Mouse (Mus musculus): ENCODE measurements around the gene Gm29609. TPM values are rescaled to one million over a fixed set of nuclear protein-coding genes. Genes with fewer than 3 reads are reported as not detected.
"Not testable (repeated sequence)": the region's sequence is repeated elsewhere in the genome, so short reads cannot be mapped to it uniquely, and the experiment has no call there.

Gene Gm29609
- polyA plus RNA-seq, 1 experiment from 2014 or later = 1.9 TPM

GRCm38 (mm10) chr5:31218294-31218693, 38.6 kb upstream of the Gm29609 start:
- Histone ChIP-seq H3K36me3 (ENCODE audit: control insufficient read depth, insufficient read depth, low read length) (no peaks in the 10 kb centered on the region), H3K9me3 (ENCODE audit: control insufficient read depth, low read length) (no peaks in the 10 kb centered on the region), H3K27ac (ENCODE audit: low read length) (0 out of 2 replicates have a peak overlapping the region, but pooled peaks have one; percentile 27), H3K9ac (ENCODE audit: low read length) (no peak overlapping the region), H3K4me1 (replicated peaks; ENCODE audit: control insufficient read depth, insufficient read depth, low read length) (peaks cover 10% of the 10 kb centered on the region), H3K27me3 (ENCODE audit: control insufficient read depth, insufficient read depth, low read depth, low read length) (no peaks in the 10 kb centered on the region), H3K4me2 (ENCODE audit: low read depth, low read length) (peak overlapping the region; percentile 76), H3K4me3 (ENCODE audit: low read length) (no peak overlapping the region)
- WGBS = 55% methylated on average over 7 of the region's 7 CpGs
- no peak for ATAC-seq (ENCODE audit: low read depth)

- H3K4me1 ChIP-seq (replicated peaks; ENCODE audit: control insufficient read depth, insufficient read depth, low read length) = peaks cover 10% of the 10 kb centered on the region
- H3K9me3 ChIP-seq (ENCODE audit: control insufficient read depth, low read length); H3K4me3 ChIP-seq (ENCODE audit: low read length); H3K9ac ChIP-seq (ENCODE audit: low read length); H3K4me2 ChIP-seq (ENCODE audit: low read depth, low read length); H3K27me3 ChIP-seq (ENCODE audit: control insufficient read depth, insufficient read depth, low read depth, low read length); H3K27ac ChIP-seq (ENCODE audit: low read length); H3K36me3 ChIP-seq (ENCODE audit: control insufficient read depth, insufficient read depth, low read length); ATAC-seq (ENCODE audit: low read depth): not testable (repeated sequence)
- 87% methylated on average over 6 of the region's 6 CpGs for WGBS
Observed at GRCm38 (mm10) chr5:31216554-31216953, 36.8 kb upstream of the Gm29609 start.

- peaks cover 11% of the 10 kb centered on the region for H3K4me1 ChIP-seq (replicated peaks; ENCODE audit: control insufficient read depth, insufficient read depth, low read length)
- no peak overlapping the region for H3K27ac ChIP-seq (ENCODE audit: low read length)
- no peak overlapping the region for H3K9ac ChIP-seq (ENCODE audit: low read length)
- WGBS = 87% methylated on average over 6 of the region's 6 CpGs
- ATAC-seq (ENCODE audit: low read depth) = no peak
- no peak overlapping the region for H3K4me2 ChIP-seq (ENCODE audit: low read depth, low read length)
- H3K4me3 ChIP-seq (ENCODE audit: low read length) = no peak overlapping the region
- H3K9me3 ChIP-seq (ENCODE audit: control insufficient read depth, low read length) = peaks cover 4% of the 10 kb centered on the region
- no peaks in the 10 kb centered on the region for H3K27me3 ChIP-seq (ENCODE audit: control insufficient read depth, insufficient read depth, low read depth, low read length)
- peaks cover 43% of the 10 kb centered on the region for H3K36me3 ChIP-seq (ENCODE audit: control insufficient read depth, insufficient read depth, low read length)
Observed at GRCm38 (mm10) chr5:31204421-31204820, 24.7 kb upstream of the Gm29609 start.

GRCm38 (mm10) chr5:31203866-31204265, 24.2 kb upstream of the Gm29609 start:
- Histone ChIP-seq H3K9ac (ENCODE audit: low read length) (no peak overlapping the region), H3K27me3 (ENCODE audit: control insufficient read depth, insufficient read depth, low read depth, low read length) (no peaks in the 10 kb centered on the region), H3K4me3 (ENCODE audit: low read length) (no peak overlapping the region), H3K27ac (ENCODE audit: low read length) (no peak overlapping the region), H3K4me1 (replicated peaks; ENCODE audit: control insufficient read depth, insufficient read depth, low read length) (peaks cover 11% of the 10 kb centered on the region), H3K4me2 (ENCODE audit: low read depth, low read length) (no peak overlapping the region), H3K9me3 (ENCODE audit: control insufficient read depth, low read length) (peaks cover 4% of the 10 kb centered on the region), H3K36me3 (ENCODE audit: control insufficient read depth, insufficient read depth, low read length) (peaks cover 49% of the 10 kb centered on the region)
- WGBS = 92% methylated on average over 2 of the region's 2 CpGs
- no peak for ATAC-seq (ENCODE audit: low read depth)

GRCm38 (mm10) chr5:31202933-31203332, 23.2 kb upstream of the Gm29609 start:
- H3K27ac ChIP-seq (ENCODE audit: low read length) = peak overlapping the region; percentile 83; the same call in 1 of the 2 replicates
- WGBS = 83% methylated on average over 7 of the region's 7 CpGs
- H3K4me1 ChIP-seq (replicated peaks; ENCODE audit: control insufficient read depth, insufficient read depth, low read length) = peaks cover 11% of the 10 kb centered on the region
- H3K36me3 ChIP-seq (ENCODE audit: control insufficient read depth, insufficient read depth, low read length) = peaks cover 58% of the 10 kb centered on the region
- H3K4me3 ChIP-seq (ENCODE audit: low read length) = peak overlapping the region; percentile 80
- H3K9ac ChIP-seq (ENCODE audit: low read length) = peak overlapping the region; percentile 78
- H3K27me3 ChIP-seq (ENCODE audit: control insufficient read depth, insufficient read depth, low read depth, low read length) = no peaks in the 10 kb centered on the region
- peak overlapping the region; percentile 81 for H3K4me2 ChIP-seq (ENCODE audit: low read depth, low read length)
- peaks cover 4% of the 10 kb centered on the region for H3K9me3 ChIP-seq (ENCODE audit: control insufficient read depth, low read length)
- no peak for ATAC-seq (ENCODE audit: low read depth)

- Histone ChIP-seq H3K4me2 (ENCODE audit: low read depth, low read length) (peak within 1 kb of the TSS; percentile 81), H3K4me3 (ENCODE audit: low read length) (peak within 1 kb of the TSS; percentile 80), H3K27ac (ENCODE audit: low read length) (peak within 1 kb of the TSS; percentile 83), H3K4me1 (replicated peaks; ENCODE audit: control insufficient read depth, insufficient read depth, low read length) (peaks cover 11% of the 10 kb centered on the region), H3K36me3 (ENCODE audit: control insufficient read depth, insufficient read depth, low read length) (peaks cover 59% of the 10 kb centered on the region), H3K9me3 (ENCODE audit: control insufficient read depth, low read length) (peaks cover 4% of the 10 kb centered on the region), H3K9ac (ENCODE audit: low read length) (peak within 1 kb of the TSS; percentile 91), H3K27me3 (ENCODE audit: control insufficient read depth, insufficient read depth, low read depth, low read length) (no peaks in the 10 kb centered on the region)
- peak; percentile 98 for ATAC-seq (ENCODE audit: low read depth)
- WGBS = under 1% methylated on average over 52 of the region's 53 CpGs
Observed at GRCm38 (mm10) chr5:31201742-31202590, 22.3 kb upstream of the Gm29609 start, which contains the start of gene Zfp513. Zfp513 (minus strand) TSS chr5:31202303.

GRCm38 (mm10) chr5:31201042-31201741, 21.5 kb upstream of the Gm29609 start:
- ATAC-seq (ENCODE audit: low read depth) = no peak
- WGBS = 10% methylated on average over 13 of the region's 13 CpGs
- H3K36me3 ChIP-seq (ENCODE audit: control insufficient read depth, insufficient read depth, low read length) = peaks cover 63% of the 10 kb centered on the region

GRCm38 (mm10) chr5:31200327-31200768, 20.6 kb upstream of the Gm29609 start:
- Histone ChIP-seq H3K36me3 (ENCODE audit: control insufficient read depth, insufficient read depth, low read length) (peaks cover 66% of the 10 kb centered on the region), H3K27me3 (ENCODE audit: control insufficient read depth, insufficient read depth, low read depth, low read length) (no peaks in the 10 kb centered on the region), H3K4me2 (ENCODE audit: low read depth, low read length) (peak overlapping the region; percentile 62), H3K9ac (ENCODE audit: low read length) (no peak overlapping the region), H3K9me3 (ENCODE audit: control insufficient read depth, low read length) (peaks cover 4% of the 10 kb centered on the region), H3K4me3 (ENCODE audit: low read length) (peak overlapping the region; percentile 80; the same call in 1 of the 2 replicates), H3K27ac (ENCODE audit: low read length) (no peak overlapping the region), H3K4me1 (replicated peaks; ENCODE audit: control insufficient read depth, insufficient read depth, low read length) (peaks cover 11% of the 10 kb centered on the region)
- 88% methylated on average over 27 of the region's 27 CpGs for WGBS
- no peak for ATAC-seq (ENCODE audit: low read depth)

More at GRCm38 (mm10) chr5:31201042-31201741, 21.5 kb upstream of the Gm29609 start:
- Histone ChIP-seq H3K4me2 (ENCODE audit: low read depth, low read length) (peak overlapping the region; percentile 62), H3K27ac (ENCODE audit: low read length) (peak overlapping the region; percentile 65), H3K4me1 (replicated peaks; ENCODE audit: control insufficient read depth, insufficient read depth, low read length) (peaks cover 11% of the 10 kb centered on the region), H3K27me3 (ENCODE audit: control insufficient read depth, insufficient read depth, low read depth, low read length) (no peaks in the 10 kb centered on the region), H3K4me3 (ENCODE audit: low read length) (peak overlapping the region; percentile 80), H3K9ac (ENCODE audit: low read length) (peak overlapping the region; percentile 91), H3K9me3 (ENCODE audit: control insufficient read depth, low read length) (peaks cover 4% of the 10 kb centered on the region)

GRCm38 (mm10) chr5:31199893-31200292, 20.2 kb upstream of the Gm29609 start:
- no peak overlapping the region for H3K4me2 ChIP-seq (ENCODE audit: low read depth, low read length)
- H3K9me3 ChIP-seq (ENCODE audit: control insufficient read depth, low read length) = peaks cover 4% of the 10 kb centered on the region
- WGBS = 77% methylated on average over 9 of the region's 9 CpGs
- H3K27me3 ChIP-seq (ENCODE audit: control insufficient read depth, insufficient read depth, low read depth, low read length) = no peaks in the 10 kb centered on the region
- H3K4me1 ChIP-seq (replicated peaks; ENCODE audit: control insufficient read depth, insufficient read depth, low read length) = peaks cover 11% of the 10 kb centered on the region
- H3K36me3 ChIP-seq (ENCODE audit: control insufficient read depth, insufficient read depth, low read length) = peaks cover 68% of the 10 kb centered on the region
- no peak overlapping the region for H3K27ac ChIP-seq (ENCODE audit: low read length)
- no peak overlapping the region for H3K9ac ChIP-seq (ENCODE audit: low read length)
- no peak for ATAC-seq (ENCODE audit: low read depth)
- H3K4me3 ChIP-seq (ENCODE audit: low read length) = no peak overlapping the region

Measured in lung, embryonic 16.5 days (tissue).